Comparison of ENCODE assay signal across 19 mouse cellular contexts in genomic region chr2:145970751-145971150, GRCm38 (mm10). TPM values are rescaled to one million over a fixed set of nuclear protein-coding genes. Genes with fewer than 3 reads are reported as not detected.
A peak's percentile ranks its signal among the peaks of the same experiment; 100 is the strongest.
DNase-seq lines count a peak whose midpoint lies in the region; ATAC-seq and TF ChIP-seq lines count a peak whose summit lies in the region.
"Had no signal": no experiment of that assay in that cellular context is flagged by ENCODE, and none has a peak within 500 bp of the region (broad histone marks: within the 10 kb centered on the region; RNA-seq: fewer than 3 reads in every experiment).

No protein-coding gene starts in this region.

- no peaks in the 10 kb centered on the region for H3K27me3 ChIP-seq in hindbrain, embryonic 14.5 days (ENCODE audit: control insufficient read depth, insufficient read depth, low read length)
- no peaks in the 10 kb centered on the region for H3K27me3 ChIP-seq in hindbrain, embryonic 12.5 days
- H3K27me3 ChIP-seq in cerebellum, adult 2 months (ENCODE audit: control insufficient read depth, insufficient read depth, low read length) = no peaks in the 10 kb centered on the region
- H3K27me3 ChIP-seq: forebrain, embryonic 13.5 days; limb, embryonic 12.5 days; liver, embryonic 12.5 days; neural tube, embryonic 12.5 days had no signal

- no peaks in the 10 kb centered on the region for H3K4me1 ChIP-seq in hindbrain, embryonic 14.5 days (replicated peaks; ENCODE audit: control insufficient read depth, insufficient read depth, low read length)
- no peaks in the 10 kb centered on the region for H3K4me1 ChIP-seq in hindbrain, embryonic 12.5 days
- H3K4me1 ChIP-seq in cerebellum, adult 2 months (ENCODE audit: control insufficient read depth, insufficient read depth, low read length) = peaks cover 22% of the 10 kb centered on the region
- H3K4me1 ChIP-seq: forebrain, embryonic 13.5 days; limb, embryonic 12.5 days; liver, embryonic 12.5 days; neural tube, embryonic 12.5 days had no signal

- no peaks in the 10 kb centered on the region for H3K9me3 ChIP-seq in hindbrain, embryonic 14.5 days (ENCODE audit: control insufficient read depth, low read length)
- no peaks in the 10 kb centered on the region for H3K9me3 ChIP-seq in hindbrain, embryonic 12.5 days (replicated peaks)
- H3K9me3 ChIP-seq: forebrain, embryonic 13.5 days; limb, embryonic 12.5 days; liver, embryonic 12.5 days; neural tube, embryonic 12.5 days had no signal

- no peak overlapping the region for H3K9ac ChIP-seq in hindbrain, embryonic 14.5 days
- H3K9ac ChIP-seq in hindbrain, embryonic 12.5 days = no peak overlapping the region
- H3K9ac ChIP-seq: forebrain, embryonic 13.5 days; limb, embryonic 12.5 days; liver, embryonic 12.5 days; lung, embryonic 14.5 days; neural tube, embryonic 12.5 days had no signal

- no peak overlapping the region for H3K4me2 ChIP-seq in hindbrain, embryonic 14.5 days (replicated peaks)
- no peak overlapping the region for H3K4me2 ChIP-seq in hindbrain, embryonic 12.5 days (replicated peaks)
- H3K4me2 ChIP-seq: forebrain, embryonic 13.5 days; limb, embryonic 12.5 days; liver, embryonic 12.5 days; lung, embryonic 14.5 days; neural tube, embryonic 12.5 days had no signal

- no peak for TF ChIP-seq POLR2A in cerebellum, adult 2 months (IDR thresholded peaks at IDR 0.05; ENCODE audit: borderline replicate concordance, insufficient read depth, low read length)

- H3K4me3 ChIP-seq in hindbrain, embryonic 14.5 days (replicated peaks; ENCODE audit: low read length) = no peak overlapping the region
- H3K4me3 ChIP-seq in hindbrain, embryonic 12.5 days = no peak overlapping the region
- H3K4me3 ChIP-seq in cerebellum, adult 2 months (replicated peaks; ENCODE audit: insufficient read depth, low read depth, low read length) = no peak overlapping the region
- H3K4me3 ChIP-seq: forebrain, embryonic 13.5 days; limb, embryonic 12.5 days; liver, embryonic 12.5 days; neural tube, embryonic 12.5 days had no signal

- TF ChIP-seq CTCF in cerebellum, adult 2 months (IDR thresholded peaks at IDR 0.05; ENCODE audit: borderline replicate concordance, insufficient read depth, low read depth, low read length) = no peak

- peak; percentile 31; the same call in 1 of the 2 replicates for ATAC-seq in hindbrain, embryonic 14.5 days (ENCODE audit: low FRiP score)
- ATAC-seq in hindbrain, embryonic 12.5 days (ENCODE audit: low FRiP score) = no peak
- ATAC-seq in cerebellum, adult (ENCODE audit: insufficient number of reproducible peaks, low FRiP score, low TSS enrichment) = peak; percentile 80
- ATAC-seq in megakaryocyte, adult 5-6 weeks (ENCODE audit: poor library complexity, severe bottlenecking) = no peak
- ATAC-seq: liver, embryonic 12.5 days had no signal

- 72% methylated on average over 12 of the region's 12 CpGs for WGBS in hindbrain, embryonic 14.5 days
- 84% methylated on average over 12 of the region's 12 CpGs for WGBS in hindbrain, embryonic 12.5 days
- WGBS in cerebellum, adult 2 months = 10% methylated on average over 12 of the region's 12 CpGs

- H3K27ac ChIP-seq in hindbrain, embryonic 14.5 days = peak overlapping the region; percentile 5; the same call in 1 of the 2 replicates
- no peak overlapping the region for H3K27ac ChIP-seq in hindbrain, embryonic 12.5 days
- no peak overlapping the region for H3K27ac ChIP-seq in cerebellum, adult 2 months (ENCODE audit: insufficient read depth, low read length)
- H3K27ac ChIP-seq: limb, embryonic 12.5 days; liver, embryonic 12.5 days; neural tube, embryonic 12.5 days had no signal

- no peak for DNase-seq in hindbrain, embryonic 14.5 days (ENCODE audit: low spot score)
- peak; percentile 85 to 91 for DNase-seq in cerebellum, adult 2 months
- peak; percentile 78 to 80 for DNase-seq in cerebellum, postnatal 36 days
- DNase-seq in urinary bladder, postnatal 14 days (ENCODE audit: low spot score) = no peak
- DNase-seq: adrenal gland, postnatal 36 days; gastrocnemius, postnatal 25 days; kidney, adult 11 months; kidney, postnatal 10 days; lung, embryonic 14.5 days; lung, postnatal 36 days had no signal

- no peaks in the 10 kb centered on the region for H3K36me3 ChIP-seq in hindbrain, embryonic 14.5 days (replicated peaks; ENCODE audit: control insufficient read depth, insufficient read depth)
- no peaks in the 10 kb centered on the region for H3K36me3 ChIP-seq in hindbrain, embryonic 12.5 days
- H3K36me3 ChIP-seq: limb, embryonic 12.5 days; liver, embryonic 12.5 days; neural tube, embryonic 12.5 days had no signal

RNA-seq across cellular contexts. Expression of gene Crnkl1, which starts 35.9 kb away (rescaled TPM):
- polyA plus RNA-seq in hindbrain, embryonic 14.5 days (2014; fragmentation: Nextera tagmentation; extraction: Ambion mirVana) = 25.0 and 25.7 TPM in 2 replicates
- 39.0 and 41.5 TPM in 2 replicates for polyA plus RNA-seq in hindbrain, embryonic 12.5 days (2016; fragmentation: Nextera tagmentation; extraction: Ambion mirVana)
- polyA plus RNA-seq in cerebellum, adult 2 months (2012; rRNA removed) = 10.2 and 10.6 TPM in 2 replicates
- 29.9 and 34.4 TPM in 2 replicates for total RNA-seq in megakaryocyte, adult 5-6 weeks (2015)
- 69.6 and 73.9 TPM in 2 replicates for total RNA-seq in megakaryocyte, adult 5-6 weeks (2017)

RNA-seq across cellular contexts. Expression of gene Cfap61, which starts 36.2 kb away (rescaled TPM):
- 4.2 and 5.5 TPM in 2 replicates for polyA plus RNA-seq in hindbrain, embryonic 14.5 days (2014; fragmentation: Nextera tagmentation; extraction: Ambion mirVana)
- polyA plus RNA-seq in hindbrain, embryonic 12.5 days (2016; fragmentation: Nextera tagmentation; extraction: Ambion mirVana) = 3.0 and 3.6 TPM in 2 replicates
- 1.0 and 1.5 TPM in 2 replicates for polyA plus RNA-seq in cerebellum, adult 2 months (2012; rRNA removed)
- 0.07 TPM in 1 of 2 replicates, not detected in the other for total RNA-seq in megakaryocyte, adult 5-6 weeks (2015)
- 0.24 and 0.44 TPM in 2 replicates for total RNA-seq in megakaryocyte, adult 5-6 weeks (2017)
- total RNA-seq: gastrocnemius, postnatal 25 days; hematopoietic stem cell, adult 5-6 weeks had no signal
- polyA plus RNA-seq: liver, embryonic 12.5 days; lung, embryonic 14.5 days; small intestine, adult 2 months had no signal

Comparison
In these comparisons a context has a peak if more than half of its experiments do, and no peak if none do; other contexts are left out.
1. ATAC-seq: peak in hindbrain, embryonic 14.5 days (single experiment) and cerebellum, adult (single experiment); none in hindbrain, embryonic 12.5 days (single experiment) and megakaryocyte, adult 5-6 weeks (single experiment).
2. DNase-seq: peak in cerebellum, adult 2 months (2 of 2) and cerebellum, postnatal 36 days (2 of 2); none in hindbrain, embryonic 14.5 days (single experiment) and urinary bladder, postnatal 14 days (single experiment).